In genomic region chr4:32508572-32508971, GRCm38 (mm10) we compare ENCODE assay signal across 12 mouse cellular contexts.
DNase-seq lines count a peak whose midpoint lies in the region; ATAC-seq lines count a peak whose summit lies in the region.
"Had no signal": no experiment of that assay in that cellular context is flagged by ENCODE, and none has a peak within 500 bp of the region (broad histone marks: within the 10 kb centered on the region; RNA-seq: fewer than 3 reads in every experiment).

No protein-coding gene starts in this region.

- H3K27me3 ChIP-seq in heart, embryonic 10.5 days (ENCODE audit: insufficient read depth, poor library complexity, severe bottlenecking) = no peaks in the 10 kb centered on the region
- no peaks in the 10 kb centered on the region for H3K27me3 ChIP-seq in midbrain, embryonic 10.5 days (ENCODE audit: low read depth, poor library complexity, severe bottlenecking)
- H3K27me3 ChIP-seq in midbrain, embryonic 11.5 days (ENCODE audit: control insufficient read depth, insufficient read depth, low read length) = no peaks in the 10 kb centered on the region
- H3K27me3 ChIP-seq in hindbrain, embryonic 14.5 days (ENCODE audit: control insufficient read depth, insufficient read depth, low read length) = no peaks in the 10 kb centered on the region
- no peaks in the 10 kb centered on the region for H3K27me3 ChIP-seq in neural tube, embryonic 15.5 days (replicated peaks)

- peak overlapping the region; percentile 73; the same call in 1 of the 2 replicates for H3K27ac ChIP-seq in heart, embryonic 10.5 days
- peak overlapping the region; percentile 59; the same call in 1 of the 2 replicates for H3K27ac ChIP-seq in midbrain, embryonic 10.5 days (replicated peaks)
- H3K27ac ChIP-seq in midbrain, embryonic 11.5 days (ENCODE audit: low read depth, low read length) = no peak overlapping the region
- peak overlapping the region; percentile 77 for H3K27ac ChIP-seq in hindbrain, embryonic 14.5 days
- peak overlapping the region; percentile 78 for H3K27ac ChIP-seq in neural tube, embryonic 15.5 days (replicated peaks)

- H3K4me1 ChIP-seq in heart, embryonic 10.5 days = peaks cover 34% of the 10 kb centered on the region
- peaks cover 33% of the 10 kb centered on the region for H3K4me1 ChIP-seq in midbrain, embryonic 10.5 days
- peaks cover 9% of the 10 kb centered on the region; the same call in 1 of the 2 replicates for H3K4me1 ChIP-seq in midbrain, embryonic 11.5 days (ENCODE audit: control insufficient read depth, insufficient read depth, low read length)
- H3K4me1 ChIP-seq in hindbrain, embryonic 14.5 days (replicated peaks; ENCODE audit: control insufficient read depth, insufficient read depth, low read length) = peaks cover 29% of the 10 kb centered on the region
- H3K4me1 ChIP-seq in neural tube, embryonic 15.5 days = peaks cover 35% of the 10 kb centered on the region

- ATAC-seq in midbrain, embryonic 11.5 days (ENCODE audit: low FRiP score) = no peak
- no peak for ATAC-seq in hindbrain, embryonic 14.5 days (ENCODE audit: low FRiP score)
- ATAC-seq in neural tube, embryonic 15.5 days (ENCODE audit: low FRiP score) = peak; percentile 43; the same call in 1 of the 2 replicates

- 0 out of 2 replicates have a peak, but pooled peaks cover 5% of the 10 kb centered on the region for H3K36me3 ChIP-seq in heart, embryonic 10.5 days
- peaks cover 19% of the 10 kb centered on the region for H3K36me3 ChIP-seq in midbrain, embryonic 10.5 days
- no peaks in the 10 kb centered on the region for H3K36me3 ChIP-seq in midbrain, embryonic 11.5 days (ENCODE audit: control insufficient read depth, insufficient read depth, low read length)
- H3K36me3 ChIP-seq in hindbrain, embryonic 14.5 days (replicated peaks; ENCODE audit: control insufficient read depth, insufficient read depth) = no peaks in the 10 kb centered on the region
- H3K36me3 ChIP-seq in neural tube, embryonic 15.5 days = no peaks in the 10 kb centered on the region

- H3K4me3 ChIP-seq in heart, embryonic 10.5 days = no peak overlapping the region
- H3K4me3 ChIP-seq in midbrain, embryonic 10.5 days = no peak overlapping the region
- H3K4me3 ChIP-seq in midbrain, embryonic 11.5 days (ENCODE audit: low read depth, low read length) = no peak overlapping the region
- no peak overlapping the region for H3K4me3 ChIP-seq in hindbrain, embryonic 14.5 days (replicated peaks; ENCODE audit: low read length)
- H3K4me3 ChIP-seq in neural tube, embryonic 15.5 days (replicated peaks) = no peak overlapping the region

- H3K4me2 ChIP-seq in midbrain, embryonic 11.5 days = no peak overlapping the region
- H3K4me2 ChIP-seq in hindbrain, embryonic 14.5 days (replicated peaks) = no peak overlapping the region
- peak overlapping the region; percentile 7; the same call in 1 of the 2 replicates for H3K4me2 ChIP-seq in neural tube, embryonic 15.5 days
- H3K4me2 ChIP-seq: liver, embryonic 11.5 days had no signal

- 72% methylated on average over 2 of the region's 2 CpGs for WGBS in heart, embryonic 10.5 days
- 53% methylated on average over 2 of the region's 2 CpGs for WGBS in midbrain, embryonic 10.5 days
- WGBS in midbrain, embryonic 11.5 days = 43% methylated on average over 2 of the region's 2 CpGs
- 22% methylated on average over 2 of the region's 2 CpGs for WGBS in hindbrain, embryonic 14.5 days
- 17% methylated on average over 2 of the region's 2 CpGs for WGBS in neural tube, embryonic 15.5 days

- no peak overlapping the region for H3K9ac ChIP-seq in midbrain, embryonic 11.5 days (ENCODE audit: low read length)
- no peak overlapping the region for H3K9ac ChIP-seq in hindbrain, embryonic 14.5 days
- no peak overlapping the region for H3K9ac ChIP-seq in neural tube, embryonic 15.5 days (replicated peaks)

- no peak for DNase-seq in heart, embryonic 10.5 days (ENCODE audit: low spot score)
- DNase-seq in heart, adult 9 months (ENCODE audit: low spot score in 2 of 2) = no peak
- no peak for DNase-seq in midbrain, embryonic 10.5 days (ENCODE audit: low spot score)
- no peak for DNase-seq in midbrain, embryonic 11.5 days (ENCODE audit: low spot score, missing footprints)
- no peak for DNase-seq in hindbrain, embryonic 14.5 days (ENCODE audit: low spot score)
- no peak for DNase-seq in embryo, embryonic 9.5 days (ENCODE audit: extremely low spot score)
- no peak for DNase-seq in thymus, postnatal 0 days (ENCODE audit: low spot score)
- DNase-seq: kidney, postnatal 10 days; right cerebral cortex, postnatal 14 days; thymus, adult 18-20 months had no signal

- no peaks in the 10 kb centered on the region for H3K9me3 ChIP-seq in heart, embryonic 10.5 days
- H3K9me3 ChIP-seq in midbrain, embryonic 10.5 days (replicated peaks) = no peaks in the 10 kb centered on the region
- no peaks in the 10 kb centered on the region for H3K9me3 ChIP-seq in midbrain, embryonic 11.5 days (ENCODE audit: control insufficient read depth, low read length)
- H3K9me3 ChIP-seq in hindbrain, embryonic 14.5 days (ENCODE audit: control insufficient read depth, low read length) = no peaks in the 10 kb centered on the region
- H3K9me3 ChIP-seq in neural tube, embryonic 15.5 days (replicated peaks) = no peaks in the 10 kb centered on the region
